Mouse (Mus musculus): ENCODE data around the gene Pak1ip1.

DNA sequence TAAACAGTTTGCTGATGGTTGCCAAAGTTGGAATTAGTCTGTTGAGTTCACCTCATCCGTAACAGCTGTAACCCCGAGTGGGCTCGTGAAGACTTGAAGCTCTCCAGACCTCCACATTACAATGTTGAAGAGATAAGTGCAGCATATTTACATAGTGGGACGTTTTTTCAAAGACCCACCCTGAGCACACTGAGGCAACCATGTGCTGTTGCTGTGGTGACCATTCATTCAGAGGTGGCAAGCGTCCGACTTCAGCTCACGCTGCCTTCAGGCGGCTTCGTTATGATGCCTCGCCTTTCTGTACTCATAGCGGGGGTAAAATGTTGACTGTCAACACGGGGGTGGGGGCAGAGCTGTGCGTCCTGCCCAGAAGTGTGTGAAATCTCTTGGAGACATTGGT, 21.3 kb downstream of the Pak1ip1 start:
- TF ChIP-seq CTCF (IDR thresholded peaks at IDR 0.05; ENCODE audit: low read depth), result no peak
- no peak for TF ChIP-seq EP300 (IDR thresholded peaks at IDR 0.05; ENCODE audit: low read depth)
